Comparison of ENCODE assay signal across 16 mouse cellular contexts in genomic region chr4:58285687-58286086, GRCm38 (mm10). TPM values are rescaled to one million over a fixed set of nuclear protein-coding genes. Genes with fewer than 3 reads are reported as not detected.
DNase-seq lines count a peak whose midpoint lies in the region; ATAC-seq lines count a peak whose summit lies in the region.
"Had no signal": no experiment of that assay in that cellular context is flagged by ENCODE, and none has a peak within 500 bp of the region (broad histone marks: within the 10 kb centered on the region; RNA-seq: fewer than 3 reads in every experiment).

Musk (plus strand) TSS chr4:58285960.

- WGBS in embryonic facial prominence, embryonic 13.5 days: 67% methylated on average over 11 of the region's 11 CpGs
- WGBS in embryonic facial prominence, embryonic 10.5 days: 77% methylated on average over 11 of the region's 11 CpGs
- WGBS in kidney, embryonic 16.5 days: 77% methylated on average over 11 of the region's 11 CpGs
- WGBS in stomach, embryonic 16.5 days: 57% methylated on average over 11 of the region's 11 CpGs

- H3K27me3 ChIP-seq in embryonic facial prominence, embryonic 13.5 days: no peaks in the 10 kb centered on the region
- no peaks in the 10 kb centered on the region for H3K27me3 ChIP-seq in embryonic facial prominence, embryonic 10.5 days (replicated peaks; ENCODE audit: low read depth, poor library complexity, severe bottlenecking)
- H3K27me3 ChIP-seq in kidney, embryonic 16.5 days (ENCODE audit: insufficient read depth, low read length): no peaks in the 10 kb centered on the region
- H3K27me3 ChIP-seq in stomach, embryonic 16.5 days (ENCODE audit: control insufficient read depth, insufficient read depth, low read length): no peaks in the 10 kb centered on the region
- H3K27me3 ChIP-seq: Patski had no signal

- H3K4me3 ChIP-seq in embryonic facial prominence, embryonic 13.5 days: no peak within 1 kb of the TSS
- H3K4me3 ChIP-seq in embryonic facial prominence, embryonic 10.5 days: no peak within 1 kb of the TSS
- H3K4me3 ChIP-seq in kidney, embryonic 16.5 days (ENCODE audit: low read length): no peak within 1 kb of the TSS
- no peak within 1 kb of the TSS for H3K4me3 ChIP-seq in stomach, embryonic 16.5 days (replicated peaks; ENCODE audit: low read length)
- H3K4me3 ChIP-seq: left cerebral cortex, adult 2 months had no signal

- H3K36me3 ChIP-seq in embryonic facial prominence, embryonic 13.5 days: no peaks in the 10 kb centered on the region
- no peaks in the 10 kb centered on the region for H3K36me3 ChIP-seq in embryonic facial prominence, embryonic 10.5 days (replicated peaks)
- no peaks in the 10 kb centered on the region for H3K36me3 ChIP-seq in kidney, embryonic 16.5 days (ENCODE audit: insufficient read depth, low read length)
- H3K36me3 ChIP-seq in stomach, embryonic 16.5 days (ENCODE audit: control insufficient read depth, insufficient read depth, low read length): no peaks in the 10 kb centered on the region

- H3K9ac ChIP-seq in embryonic facial prominence, embryonic 13.5 days: no peak within 1 kb of the TSS
- H3K9ac ChIP-seq in kidney, embryonic 16.5 days (replicated peaks; ENCODE audit: low read length): no peak within 1 kb of the TSS
- no peak within 1 kb of the TSS for H3K9ac ChIP-seq in stomach, embryonic 16.5 days (ENCODE audit: low read length)

- no peak for DNase-seq in embryonic facial prominence, embryonic 10.5 days (ENCODE audit: low spot score)
- DNase-seq in kidney, adult 18-20 months: no peak
- peak; percentile 36 for DNase-seq in gastrocnemius, postnatal 25 days
- no peak for DNase-seq in thymus, postnatal 10 days (ENCODE audit: low spot score in 2 of 2)
- no peak for DNase-seq in natural killer cell, adult 2 months (ENCODE audit: low spot score in 2 of 2)
- DNase-seq: cerebellum, adult 2 months; heart, postnatal 4 days; thymus, postnatal 14 days had no signal

- 0 out of 2 replicates have a peak within 1 kb of the TSS, but pooled peaks have one; percentile 12 for H3K27ac ChIP-seq in embryonic facial prominence, embryonic 13.5 days
- H3K27ac ChIP-seq in embryonic facial prominence, embryonic 10.5 days (replicated peaks): no peak within 1 kb of the TSS
- H3K27ac ChIP-seq in kidney, embryonic 16.5 days (ENCODE audit: low read length): no peak within 1 kb of the TSS
- peak within 1 kb of the TSS; percentile 38; the same call in 1 of the 2 replicates for H3K27ac ChIP-seq in stomach, embryonic 16.5 days (ENCODE audit: low read length)
- H3K27ac ChIP-seq: left cerebral cortex, adult 2 months had no signal

- H3K9me3 ChIP-seq in embryonic facial prominence, embryonic 13.5 days: no peaks in the 10 kb centered on the region
- H3K9me3 ChIP-seq in embryonic facial prominence, embryonic 10.5 days: no peaks in the 10 kb centered on the region
- H3K9me3 ChIP-seq in kidney, embryonic 16.5 days (ENCODE audit: low read length): no peaks in the 10 kb centered on the region
- no peaks in the 10 kb centered on the region for H3K9me3 ChIP-seq in stomach, embryonic 16.5 days (replicated peaks; ENCODE audit: control insufficient read depth, low read length)

- ATAC-seq in embryonic facial prominence, embryonic 13.5 days (ENCODE audit: insufficient number of reproducible peaks, insufficient read depth, low FRiP score, low TSS enrichment, low read depth): no peak
- no peak for ATAC-seq in kidney, embryonic 16.5 days (ENCODE audit: low FRiP score, low TSS enrichment)
- no peak for ATAC-seq in stomach, embryonic 16.5 days (ENCODE audit: insufficient read depth, low FRiP score)
- ATAC-seq: Patski had no signal

- peak within 1 kb of the TSS; percentile 34 for H3K4me2 ChIP-seq in embryonic facial prominence, embryonic 13.5 days
- peak within 1 kb of the TSS; percentile 10; the same call in 1 of the 2 replicates for H3K4me2 ChIP-seq in kidney, embryonic 16.5 days (replicated peaks; ENCODE audit: low read depth, low read length)
- H3K4me2 ChIP-seq in stomach, embryonic 16.5 days (ENCODE audit: low read depth, low read length): peak within 1 kb of the TSS; percentile 9

- peaks cover 8% of the 10 kb centered on the region; the same call in 1 of the 2 replicates for H3K4me1 ChIP-seq in embryonic facial prominence, embryonic 13.5 days
- no peaks in the 10 kb centered on the region for H3K4me1 ChIP-seq in embryonic facial prominence, embryonic 10.5 days
- no peaks in the 10 kb centered on the region; the same call in 1 of the 2 replicates for H3K4me1 ChIP-seq in kidney, embryonic 16.5 days (ENCODE audit: insufficient read depth, low read length)
- peaks cover 7% of the 10 kb centered on the region; the same call in 1 of the 2 replicates for H3K4me1 ChIP-seq in stomach, embryonic 16.5 days (ENCODE audit: control insufficient read depth, insufficient read depth, low read length)

RNA-seq across cellular contexts. Expression of gene Musk, which starts in this region (rescaled TPM):
- 1.3 and 1.5 TPM in 2 replicates for polyA plus RNA-seq in embryonic facial prominence, embryonic 13.5 days (2015; fragmentation: Nextera tagmentation; extraction: Ambion mirVana)
- 0.08 and 0.22 TPM in 2 replicates for polyA plus RNA-seq in embryonic facial prominence, embryonic 10.5 days (2016; fragmentation: Nextera tagmentation; extraction: Ambion mirVana)
- polyA plus RNA-seq in kidney, embryonic 16.5 days (2015; fragmentation: Nextera tagmentation; extraction: Ambion mirVana): 0.17 and 0.31 TPM in 2 replicates
- 10 to 100 TPM; 15.2 to 26.1 TPM for total RNA-seq in gastrocnemius, postnatal 25 days (2021)
- 0.84 and 1.2 TPM in 2 replicates for polyA plus RNA-seq in stomach, embryonic 16.5 days (2015; fragmentation: Nextera tagmentation; extraction: Ambion mirVana)
- total RNA-seq: liver, adult 2 months; megakaryocyte, adult 5-6 weeks had no signal
- polyA plus RNA-seq: liver, adult 2 months; Patski; spleen, adult 2 months had no signal

Comparison
In these comparisons a context has a peak if more than half of its experiments do, and no peak if none do; other contexts are left out.
1. H3K27ac ChIP-seq: peak in embryonic facial prominence, embryonic 13.5 days (single experiment) and stomach, embryonic 16.5 days (single experiment); none in embryonic facial prominence, embryonic 10.5 days (single experiment) and kidney, embryonic 16.5 days (single experiment).
2. Peak in every context shown above with its lines, with median percentiles within 50 percentile points of each other: H3K4me2 ChIP-seq.